Mouse (Mus musculus): ENCODE data around the gene Ttc13. TPM values are rescaled to one million over a fixed set of nuclear protein-coding genes. Genes with fewer than 3 reads are reported as not detected.

Gene Ttc13
- total RNA-seq, 4 experiments from 2014 or later, result 13.4 to 18.6 (median 14.7) TPM

DNA sequence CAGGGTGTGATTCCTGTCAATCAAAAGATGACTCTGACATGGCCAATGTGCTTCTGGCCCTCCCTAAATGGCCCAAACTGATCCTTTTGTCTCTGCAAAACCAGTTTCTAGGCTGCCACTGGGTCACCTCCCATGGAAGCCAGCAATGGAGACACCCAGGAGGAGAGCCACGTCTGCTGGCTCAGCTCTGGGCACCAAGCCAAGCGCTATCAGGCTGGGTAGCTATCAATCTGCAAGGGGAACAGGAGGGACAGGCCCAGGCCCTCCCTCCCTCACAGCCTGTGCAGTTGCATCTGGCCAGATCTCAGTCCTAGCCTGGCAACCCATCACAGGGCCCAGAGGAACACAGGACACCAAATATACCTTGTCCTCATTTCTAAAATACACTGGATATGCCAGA, 63.4 kb downstream of the Ttc13 start:
- DNase-seq (ENCODE audit: low spot score), result peak; percentile 51

DNA sequence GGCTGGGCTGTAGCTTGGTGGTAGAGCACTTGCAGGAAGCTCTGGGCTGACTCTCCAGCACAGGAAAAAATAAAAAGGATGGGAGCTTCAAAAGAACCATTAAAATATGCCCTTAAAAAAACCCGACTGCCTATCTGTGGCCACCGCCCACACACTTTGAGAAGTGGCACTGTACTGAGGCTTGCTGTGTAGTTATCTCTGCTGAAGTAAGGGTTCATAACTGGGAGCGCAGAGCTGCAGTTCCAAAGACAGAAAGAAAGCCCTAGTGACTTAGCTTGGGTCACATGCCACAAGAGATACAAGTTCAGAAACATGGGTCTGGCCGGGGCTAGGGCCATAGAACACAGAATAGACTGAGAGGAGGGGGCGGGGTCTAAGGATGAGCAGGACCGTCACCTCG, 63.8 kb downstream of the Ttc13 start:
- no peak for DNase-seq (ENCODE audit: low spot score)

DNA sequence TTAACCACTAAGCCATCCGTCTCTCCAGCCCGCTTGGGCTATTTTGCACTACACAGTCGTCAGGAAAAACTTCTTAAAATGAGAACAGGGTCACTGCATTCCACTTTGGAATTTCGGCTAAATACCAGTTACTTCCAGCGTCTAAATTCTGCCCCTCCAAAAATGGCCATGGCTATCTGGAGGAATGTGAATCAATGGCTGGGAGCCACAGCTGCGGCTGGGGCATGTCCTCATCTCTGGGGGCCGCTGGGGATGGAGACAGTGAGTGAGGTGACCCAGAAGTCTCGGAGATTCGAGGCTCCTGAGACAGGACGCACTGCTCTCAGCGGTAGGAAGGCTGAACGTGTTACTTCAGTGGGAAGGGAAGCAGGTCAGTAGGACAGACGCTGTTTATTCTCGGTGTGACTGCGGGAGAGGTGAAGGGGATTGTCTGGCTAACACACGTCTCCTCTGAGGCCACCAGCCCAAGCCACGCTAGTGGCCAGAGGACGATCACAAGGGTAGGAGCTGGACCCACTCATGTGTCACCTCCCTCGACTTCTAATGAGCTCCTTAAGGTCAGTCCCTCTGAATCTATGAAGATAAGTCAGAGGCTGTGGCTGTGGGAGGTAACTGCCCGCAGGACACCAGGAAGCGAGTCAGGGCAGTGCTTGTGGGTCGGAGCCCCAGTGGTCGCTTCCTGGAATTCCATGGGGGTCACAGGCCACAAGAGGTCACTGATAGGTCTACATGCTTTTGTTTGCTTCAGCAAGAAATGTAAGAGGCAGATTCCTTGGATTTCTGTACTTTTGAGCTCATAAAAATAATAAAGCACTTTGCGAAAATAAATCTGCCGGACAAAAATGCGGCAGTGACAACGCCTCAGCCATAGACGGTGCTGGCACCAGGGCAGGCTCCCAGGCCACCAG, 68.0 kb downstream of the Ttc13 start:
- DNase-seq (ENCODE audit: low spot score), result no peak

DNA sequence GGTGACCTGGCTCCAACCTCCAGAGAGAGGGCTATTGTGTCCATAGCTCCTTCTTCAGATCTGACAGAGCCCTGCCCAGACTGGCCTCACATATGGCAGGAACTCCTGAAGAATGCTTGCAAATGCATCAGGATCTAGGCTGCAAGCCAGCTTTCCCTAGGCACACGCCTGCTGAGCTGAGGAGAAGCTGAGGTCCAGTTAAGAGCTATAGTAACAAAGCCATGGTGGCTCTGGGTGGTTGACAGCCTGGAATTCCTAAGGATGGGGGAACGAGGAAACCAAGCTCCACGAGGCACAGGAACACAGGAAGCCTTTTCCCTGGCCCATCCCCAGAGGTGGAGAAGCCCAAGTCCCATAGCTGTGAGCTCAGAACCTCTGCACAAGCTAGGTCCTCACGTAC, 69.2 kb downstream of the Ttc13 start:
- no peak for DNase-seq (ENCODE audit: low spot score)

DNA sequence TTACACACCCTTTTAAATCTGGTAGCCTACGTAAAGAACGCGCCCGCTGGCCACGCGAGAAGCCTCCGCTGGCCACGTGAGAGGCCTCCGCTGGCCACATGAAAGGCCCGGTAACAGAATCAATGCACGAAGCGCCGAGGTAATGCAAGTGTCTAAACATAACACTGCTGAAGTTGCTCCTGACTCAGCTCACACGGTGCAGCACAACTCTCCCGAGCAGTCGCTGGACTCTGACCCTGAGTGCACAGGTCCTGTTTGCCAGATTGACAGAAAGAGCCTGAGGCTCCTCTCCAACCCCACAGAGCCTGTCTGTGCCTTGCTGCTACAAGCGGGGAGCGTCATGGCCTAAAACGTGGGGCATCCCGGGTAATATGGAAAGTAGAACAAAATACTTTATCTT, 70.0 kb downstream of the Ttc13 start:
- no peak for DNase-seq (ENCODE audit: low spot score)

DNA sequence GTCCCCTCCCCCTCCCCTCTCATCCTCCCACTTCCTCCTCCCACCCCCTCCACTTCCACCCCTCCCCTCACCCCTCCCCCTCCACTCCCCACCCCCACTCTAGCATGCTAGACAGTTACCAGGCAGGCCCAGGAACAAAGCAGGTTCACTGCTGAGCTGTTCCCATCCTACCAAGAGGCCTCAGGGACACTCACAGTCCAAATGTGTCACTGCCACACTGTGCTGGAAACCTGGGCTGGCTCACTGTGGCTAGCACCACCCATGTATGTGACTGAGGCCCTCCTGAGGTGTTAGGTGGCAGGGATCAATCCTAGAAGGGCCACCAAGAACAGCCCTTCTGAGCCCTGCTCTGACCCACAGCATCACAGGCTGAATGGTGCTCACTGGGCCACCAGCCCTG, 73.5 kb downstream of the Ttc13 start:
- no peak for DNase-seq (ENCODE audit: low spot score)

DNA sequence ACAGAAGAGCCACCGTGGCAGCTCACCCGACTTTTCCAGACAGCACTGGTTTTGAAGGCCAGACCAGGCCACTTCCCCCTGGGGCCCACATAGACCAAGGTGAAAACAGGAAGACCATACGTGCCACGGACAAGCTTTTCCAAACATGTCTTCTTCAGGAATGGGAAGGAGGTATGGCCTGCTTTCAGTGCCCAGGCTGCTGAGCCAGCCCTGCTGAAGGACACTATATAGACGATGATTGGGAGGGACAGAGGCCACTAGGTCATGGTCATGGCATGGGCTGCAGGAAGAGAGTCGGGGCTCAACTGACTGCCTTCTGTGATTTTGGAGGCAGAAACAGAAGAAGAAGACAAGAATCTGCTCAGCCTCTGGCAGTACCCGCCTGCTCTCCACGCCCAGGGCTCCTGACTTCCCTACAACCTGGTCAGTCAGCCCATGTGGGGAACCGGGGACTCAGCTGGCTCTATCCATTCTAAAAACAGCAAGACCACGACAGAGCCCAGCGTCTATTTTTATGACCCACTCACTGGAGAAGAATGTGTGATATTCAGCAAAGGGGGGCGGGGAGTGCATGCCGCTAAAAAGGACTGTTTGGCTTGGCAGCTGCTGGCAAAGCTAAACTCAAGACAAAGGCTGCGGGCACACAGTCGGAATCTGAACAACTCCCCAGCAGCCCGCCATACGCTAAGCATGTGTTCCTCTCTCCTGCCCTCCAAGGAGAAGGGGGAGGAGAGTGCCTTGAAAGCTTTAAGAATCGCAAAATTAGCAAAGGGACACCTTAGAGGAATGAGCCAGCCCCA, 78.0 kb downstream of the Ttc13 start:
- DNase-seq (ENCODE audit: low spot score), result peak; percentile 73

DNA sequence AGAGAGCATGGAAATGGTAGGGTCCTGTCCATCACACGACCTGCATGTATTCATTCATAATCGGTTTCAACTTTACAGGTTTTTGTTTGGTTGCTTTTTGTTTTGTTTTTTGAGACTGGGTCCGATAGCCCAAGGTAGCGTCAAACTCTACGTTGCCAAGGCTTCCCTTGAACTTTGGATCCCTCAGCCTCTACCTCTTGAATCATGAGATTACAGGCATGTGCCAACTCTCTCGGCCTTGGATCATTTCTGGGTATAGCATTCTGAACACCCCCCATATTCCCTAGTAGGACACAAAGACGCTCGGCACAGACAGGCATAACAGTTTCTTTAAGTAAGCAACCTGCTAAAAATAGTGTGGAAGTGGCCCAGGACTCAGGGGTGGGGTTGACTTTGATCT, 80.2 kb downstream of the Ttc13 start:
- DNase-seq (ENCODE audit: low spot score), result no peak

GRCm38 (mm10) chr8:124635247-124635502, 86.6 kb downstream of the Ttc13 start:
- no peak for DNase-seq (ENCODE audit: low spot score)

- DNase-seq (ENCODE audit: low spot score), result no peak
Measured at GRCm38 (mm10) chr8:124634411-124635246, 87.2 kb downstream of the Ttc13 start.

- DNase-seq (ENCODE audit: low spot score), result peak; percentile 88
Measured at GRCm38 (mm10) chr8:124633001-124633703, 88.6 kb downstream of the Ttc13 start.

DNA sequence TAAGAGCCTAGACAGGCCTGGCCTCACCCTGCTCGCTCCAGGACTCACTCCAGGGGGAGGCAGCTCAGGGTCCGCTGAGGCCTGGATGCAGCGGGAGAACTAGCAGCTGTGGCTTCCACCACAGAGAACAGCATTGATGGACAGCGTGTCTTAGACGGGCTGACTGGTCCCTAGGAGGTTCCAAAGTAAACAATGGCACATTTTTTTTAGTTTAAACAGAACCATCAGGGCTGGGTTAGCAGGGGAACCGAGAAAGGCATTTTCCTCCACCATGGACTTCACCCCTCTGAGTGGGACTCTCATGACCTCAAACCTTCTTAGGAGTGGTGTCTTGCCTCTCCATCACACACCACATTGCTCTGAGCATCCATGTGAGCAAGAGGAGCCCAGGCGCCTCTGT, 89.8 kb downstream of the Ttc13 start:
- DNase-seq (ENCODE audit: low spot score), result no peak

DNA sequence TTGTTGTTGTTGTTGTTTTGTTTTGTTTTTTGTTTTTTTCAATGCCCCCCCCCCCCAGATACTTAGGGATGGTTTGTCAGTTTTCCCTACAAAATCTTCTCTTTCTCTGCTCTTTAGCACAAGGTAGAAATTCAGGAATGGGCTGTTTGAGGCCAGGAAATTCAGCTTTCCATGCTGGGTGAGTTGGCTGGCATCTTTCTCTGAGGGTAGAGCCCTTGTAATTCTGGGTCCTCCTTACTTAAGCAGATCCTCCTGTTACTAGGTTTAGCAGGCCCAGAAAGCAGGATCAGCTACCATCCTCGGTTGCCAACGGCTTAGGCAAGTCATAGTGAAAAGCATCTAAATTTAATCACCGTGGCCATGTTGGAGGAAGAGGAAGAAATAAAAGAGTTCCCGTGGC, 90.9 kb downstream of the Ttc13 start:
- no peak for DNase-seq (ENCODE audit: low spot score)

- peak; percentile 40 for DNase-seq (ENCODE audit: low spot score)
Measured at GRCm38 (mm10) chr8:124630489-124630888, 91.3 kb downstream of the Ttc13 start.

GRCm38 (mm10) chr8:124626251-124626650, 95.5 kb downstream of the Ttc13 start:
- no peak for DNase-seq (ENCODE audit: low spot score)

Other genes starting within 250 kb of the Ttc13 start
- 10 to 100 TPM; 21.6 to 26.9 (median 25.4) TPM for gene Cog2, start 201.2 kb downstream of the Ttc13 start, total RNA-seq (2022)
- 1 to 10 TPM; 4.7 to 6.6 (median 6.0) TPM for gene Agt, start 152.3 kb downstream of the Ttc13 start, total RNA-seq (2022)
- gene Capn9, start 145.9 kb downstream of the Ttc13 start, total RNA-seq (2022), result not detected
- gene 2310022B05Rik, start 58.6 kb downstream of the Ttc13 start, total RNA-seq (2022), result 10 to 100 TPM; 42.8 to 61.1 (median 50.7) TPM
- 1 to 10 TPM; 3.6 to 6.0 (median 3.9) TPM for gene Arv1, start 156 bp upstream of the Ttc13 start, total RNA-seq (2022)
- gene Fam89a, start 29.8 kb upstream of the Ttc13 start, total RNA-seq (2022), result 1 to 10 TPM in 3 of 4 experiments, under 1 TPM in 1; 0.72 to 1.5 (median 1.4) TPM
- under 1 TPM; 0.22 to 0.82 (median 0.50) TPM for gene Trim67, start 71.1 kb upstream of the Ttc13 start, total RNA-seq (2022)
- gene Gnpat, start 141.1 kb upstream of the Ttc13 start, total RNA-seq (2022), result 100 to 1,000 TPM; 184 to 202 (median 188) TPM
- 10 to 100 TPM; 47.3 to 56.0 (median 50.9) TPM for gene 2810004N23Rik, start 141.1 kb upstream of the Ttc13 start, total RNA-seq (2022)
- 10 to 100 TPM; 18.5 to 22.5 (median 19.7) TPM for gene Exoc8, start 175.7 kb upstream of the Ttc13 start, total RNA-seq (2022)
- gene Sprtn, start 175.9 kb upstream of the Ttc13 start, total RNA-seq (2022), result 10 to 100 TPM; 11.0 to 13.7 (median 12.3) TPM
- 100 to 1,000 TPM; 328 to 381 (median 357) TPM for gene Egln1, start 227.3 kb upstream of the Ttc13 start, total RNA-seq (2022)

Data from heart, adult 8-10 months (tissue).